Mouse (Mus musculus): Measurements from ENCODE around the gene Ptpn14.

DNA sequence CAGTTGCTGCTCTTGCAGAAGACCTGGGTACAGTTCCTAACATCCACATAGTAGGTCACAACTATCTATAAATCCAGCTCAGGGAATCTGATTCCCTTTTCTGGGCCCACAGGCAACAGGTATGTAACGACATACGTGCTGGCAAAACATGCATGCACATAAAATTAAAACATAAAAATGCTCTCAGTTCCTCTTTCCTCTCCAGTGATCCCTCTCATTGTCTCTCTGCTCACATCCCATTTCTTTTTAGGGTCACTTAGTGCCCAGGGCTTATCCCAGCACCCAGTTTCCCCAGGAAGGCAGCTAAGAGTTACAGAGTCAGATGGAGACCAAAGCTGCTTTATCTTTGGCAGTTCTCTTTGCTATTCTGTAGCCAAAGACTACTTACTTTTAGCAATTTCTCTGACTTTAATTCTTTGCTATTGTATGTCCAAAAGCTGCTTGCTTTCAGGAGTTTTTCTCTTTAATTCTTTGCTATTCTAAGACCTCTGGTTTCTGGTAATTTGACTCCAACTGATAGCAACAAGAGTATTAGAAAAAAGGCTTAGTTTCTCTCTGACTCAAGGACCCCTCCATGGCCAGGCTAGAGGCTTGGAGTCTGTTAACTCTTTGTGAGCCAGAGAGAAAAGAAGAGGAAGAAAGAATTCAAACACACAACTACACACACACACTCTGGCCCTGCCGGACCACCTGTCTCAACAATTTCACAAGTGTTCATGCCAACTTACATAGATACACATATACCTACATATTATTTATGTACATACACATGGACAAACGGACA, 38.8 kb upstream of the Ptpn14 start:
- TF ChIP-seq EP300 (IDR thresholded peaks at IDR 0.05; ENCODE audit: insufficient read depth, low read depth, low read length) (no peak), CTCF (IDR thresholded peaks at IDR 0.05) (no peak), POLR2A (IDR thresholded peaks at IDR 0.05; ENCODE audit: insufficient read depth, low read depth, low read length) (no peak)
